Mouse (Mus musculus) bone marrow, adult 2 months (tissue): Measurements from ENCODE around the gene Prkacb.

Experiments used
- CTCF ChIP-seq: fragments of 200-500 bp; IDR thresholded peaks from 2 replicates; pipeline ENCODE4 v1.5.1; 2011; ENCODE audit warnings: low read length, control low read depth; ENCODE audit not compliant: control insufficient read depth, insufficient read depth
- POLR2A ChIP-seq: fragments of 200-500 bp; IDR thresholded peaks from 2 replicates; pipeline ENCODE4 v1.6.1; 2011; ENCODE audit warnings: low read depth, mild to moderate bottlenecking, control low read depth, low read length, borderline replicate concordance; ENCODE audit not compliant: control insufficient read depth

DNA sequence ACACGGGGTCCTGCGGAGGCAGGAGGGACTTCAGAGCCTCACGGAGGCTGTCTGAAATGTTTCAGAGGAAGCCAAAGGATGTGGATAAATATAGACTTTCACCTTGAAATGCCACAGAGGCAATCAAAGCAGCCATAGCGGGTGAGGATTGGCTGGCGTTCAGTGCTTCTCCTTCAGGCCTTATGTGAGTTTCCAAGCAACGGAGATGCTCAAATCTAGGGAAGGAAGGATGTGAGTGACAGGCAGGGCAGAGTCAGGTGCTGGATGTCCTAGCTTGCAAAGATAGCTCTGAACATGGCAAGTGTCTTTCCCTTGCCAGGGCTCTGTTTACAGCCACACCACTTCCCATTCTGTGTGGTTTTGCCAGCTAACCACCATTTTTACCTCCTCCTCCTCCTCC, 101.2 kb downstream of the Prkacb start:
- TF ChIP-seq CTCF (no peak), POLR2A (no peak)
